ENCODE assay signal across 12 mouse cellular contexts in genomic region chr6:144281661-144282060, GRCm38 (mm10).
"Had no signal": no experiment of that assay in that cellular context is flagged by ENCODE, and none has a peak within 500 bp of the region (broad histone marks: within the 10 kb centered on the region; RNA-seq: fewer than 3 reads in every experiment).

No protein-coding gene starts in this region.

- DNase-seq: kidney, adult 2 months; kidney, postnatal 25 days; lung, adult 2 months; lung, postnatal 36 days; midbrain, embryonic 14.5 days; thymus, adult 2 months; thymus, postnatal 25 days had no signal

- H3K4me3 ChIP-seq: kidney, embryonic 15.5 days; limb, embryonic 10.5 days; liver, embryonic 15.5 days; neural tube, embryonic 12.5 days had no signal

- H3K27ac ChIP-seq: kidney, embryonic 15.5 days; limb, embryonic 10.5 days; liver, embryonic 15.5 days; neural tube, embryonic 12.5 days; stomach, postnatal 0 days had no signal
